Mouse (Mus musculus) ovary, adult 18-20 months (tissue): ENCODE measurements around the gene Twnk.
"Not testable (repeated sequence)": the region's sequence is repeated elsewhere in the genome, so short reads cannot be mapped to it uniquely, and the experiment has no call there.

Experiments
- DNase-seq: peaks from one replicate; pipeline ENCODE4 v3.0.0; 2022; ENCODE audit warnings: low spot score, mixed read lengths

Gene Twnk

DNA sequence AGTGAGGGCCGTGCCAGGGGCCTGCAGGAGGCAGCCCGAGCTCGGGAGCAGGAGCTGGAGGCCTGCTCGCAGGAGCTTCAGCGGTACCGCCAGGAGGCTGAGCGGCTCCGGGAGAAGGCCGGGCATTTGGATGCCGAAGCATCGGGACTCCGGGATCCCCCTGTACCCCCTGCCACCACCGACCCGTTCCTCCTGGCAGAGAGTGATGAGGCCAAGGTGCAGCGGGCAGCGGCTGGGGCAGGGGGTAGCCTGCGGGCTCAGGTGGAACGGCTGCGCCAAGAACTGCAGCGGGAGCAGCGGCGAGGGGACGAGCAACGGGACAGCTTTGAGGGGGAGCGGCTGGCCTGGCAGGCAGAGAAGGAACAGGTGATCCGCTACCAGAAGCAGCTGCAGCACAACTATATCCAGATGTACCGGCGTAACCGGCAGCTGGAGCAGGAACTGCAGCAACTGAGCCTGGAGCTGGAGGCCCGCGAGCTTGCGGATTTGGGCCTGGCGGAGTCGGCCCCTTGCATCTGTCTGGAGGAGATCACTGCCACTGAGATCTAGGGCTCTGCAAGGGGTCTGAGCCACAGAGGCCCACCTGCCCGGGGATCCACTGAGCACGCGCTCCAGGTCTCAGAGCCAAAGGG lies 20.6 kb downstream of the Twnk start:
- no peak for DNase-seq

DNA sequence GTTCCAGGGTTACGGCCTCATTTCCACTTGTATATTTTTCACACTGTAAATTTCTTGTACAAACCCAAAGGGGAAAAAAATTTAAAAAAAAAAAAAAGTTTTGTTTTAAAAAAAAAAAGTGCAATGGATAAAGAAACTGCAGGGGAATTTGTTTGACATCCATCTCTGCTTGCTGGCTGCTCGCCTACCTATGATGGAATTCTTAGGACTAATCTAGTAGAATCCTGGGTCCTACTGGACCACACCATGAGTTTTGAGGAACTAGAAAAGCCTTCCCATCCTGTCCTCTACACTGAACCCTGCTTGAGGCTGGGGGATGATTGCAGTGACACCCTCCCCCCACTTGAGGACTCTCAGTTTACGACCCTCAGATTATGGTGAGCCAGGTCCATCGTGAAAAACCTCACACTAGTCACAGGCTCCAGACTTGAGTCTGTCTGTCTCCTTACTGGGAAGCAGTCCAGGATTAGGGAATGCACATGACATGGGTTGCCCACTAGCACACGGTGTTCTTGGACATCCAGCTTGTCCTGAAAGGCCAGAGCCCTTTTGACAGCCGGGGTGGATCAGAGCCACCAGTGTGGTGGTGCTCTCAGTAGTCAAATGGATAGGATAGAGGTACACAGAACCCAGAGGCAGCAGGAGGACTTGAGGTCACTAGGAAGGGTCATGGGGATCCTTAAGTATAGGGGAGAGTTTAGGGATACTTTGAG lies 21.7 kb downstream of the Twnk start:
- DNase-seq = no peak

DNA sequence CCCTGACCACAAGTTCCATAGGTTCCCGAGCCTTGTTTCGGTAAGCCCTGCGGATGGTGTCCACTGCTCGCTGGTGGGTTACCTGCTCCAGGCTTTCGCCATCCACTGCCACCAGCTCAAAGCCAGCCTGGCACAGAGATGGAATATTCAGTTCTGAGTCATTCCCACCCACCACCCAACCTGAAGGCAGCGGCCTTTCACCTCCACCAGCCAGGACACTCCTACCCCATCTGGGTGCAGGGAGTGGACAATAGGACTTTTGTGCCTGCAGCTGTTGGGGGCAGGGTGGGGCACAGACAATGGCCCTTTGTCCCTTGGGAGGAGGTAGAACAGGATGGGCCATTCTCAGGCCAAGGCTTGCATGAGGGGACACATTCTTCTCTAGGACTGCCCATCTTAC lies 22.4 kb downstream of the Twnk start:
- DNase-seq = no peak

DNA sequence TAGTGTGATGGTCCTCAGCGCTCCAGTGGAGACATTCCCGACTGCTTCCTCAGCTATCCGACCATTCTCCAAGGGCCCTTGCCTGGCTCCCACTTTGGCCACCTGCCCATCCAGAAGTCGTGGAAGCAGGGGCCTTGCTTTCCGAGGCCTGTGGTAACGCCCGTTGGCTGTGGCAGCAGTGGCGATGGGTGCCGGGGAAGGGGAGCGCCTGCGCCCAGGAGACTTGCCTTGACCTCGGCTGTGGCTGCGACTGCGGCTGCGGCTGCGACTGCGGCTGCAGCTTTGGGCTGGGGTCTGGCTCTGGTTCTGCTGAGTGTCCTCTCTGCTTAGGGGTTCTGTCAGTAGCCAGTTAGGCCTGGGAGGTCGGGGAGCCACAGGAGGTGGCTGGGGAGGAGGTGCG lies 23.3 kb downstream of the Twnk start:
- no peak for DNase-seq

DNA sequence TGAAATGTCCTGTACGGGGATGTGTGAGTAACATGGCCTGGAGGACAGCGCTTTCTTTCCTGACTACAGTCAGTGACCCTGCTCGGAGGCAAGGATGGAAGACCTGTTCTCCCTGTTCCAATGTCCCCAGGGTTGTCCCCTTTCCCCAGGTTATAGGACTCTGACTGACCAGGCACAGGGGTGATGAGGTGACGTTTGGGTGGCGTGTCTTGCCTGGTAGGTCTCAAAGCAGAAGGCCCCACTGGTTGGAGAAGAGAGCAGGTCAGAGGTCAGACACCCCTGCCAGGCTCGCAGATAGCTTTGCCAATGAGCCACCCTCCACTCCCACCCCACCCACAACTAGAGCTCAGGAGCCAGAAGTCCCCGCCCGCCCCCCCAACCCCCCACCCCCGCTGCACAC lies 24.1 kb downstream of the Twnk start:
- DNase-seq = no peak

DNA sequence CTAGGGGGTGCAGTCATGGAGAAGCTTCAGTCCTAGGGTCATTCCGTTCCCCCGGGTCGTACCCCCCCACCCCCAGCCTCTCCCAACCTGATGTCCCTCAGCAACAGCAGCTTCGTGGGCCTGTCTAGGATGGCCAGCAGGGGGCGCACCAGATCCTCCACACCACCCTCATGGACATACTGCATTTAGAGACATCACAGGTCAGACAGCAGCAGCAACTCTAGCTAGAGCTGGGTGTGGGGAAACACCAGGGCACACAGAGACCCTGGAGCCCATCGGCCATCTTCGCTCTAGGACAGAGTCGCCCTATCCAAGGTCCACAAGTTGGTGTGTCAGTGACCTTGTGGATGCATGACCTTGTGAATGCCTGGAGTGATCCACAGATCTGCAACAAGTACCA lies 24.6 kb downstream of the Twnk start:
- DNase-seq = no peak

DNA sequence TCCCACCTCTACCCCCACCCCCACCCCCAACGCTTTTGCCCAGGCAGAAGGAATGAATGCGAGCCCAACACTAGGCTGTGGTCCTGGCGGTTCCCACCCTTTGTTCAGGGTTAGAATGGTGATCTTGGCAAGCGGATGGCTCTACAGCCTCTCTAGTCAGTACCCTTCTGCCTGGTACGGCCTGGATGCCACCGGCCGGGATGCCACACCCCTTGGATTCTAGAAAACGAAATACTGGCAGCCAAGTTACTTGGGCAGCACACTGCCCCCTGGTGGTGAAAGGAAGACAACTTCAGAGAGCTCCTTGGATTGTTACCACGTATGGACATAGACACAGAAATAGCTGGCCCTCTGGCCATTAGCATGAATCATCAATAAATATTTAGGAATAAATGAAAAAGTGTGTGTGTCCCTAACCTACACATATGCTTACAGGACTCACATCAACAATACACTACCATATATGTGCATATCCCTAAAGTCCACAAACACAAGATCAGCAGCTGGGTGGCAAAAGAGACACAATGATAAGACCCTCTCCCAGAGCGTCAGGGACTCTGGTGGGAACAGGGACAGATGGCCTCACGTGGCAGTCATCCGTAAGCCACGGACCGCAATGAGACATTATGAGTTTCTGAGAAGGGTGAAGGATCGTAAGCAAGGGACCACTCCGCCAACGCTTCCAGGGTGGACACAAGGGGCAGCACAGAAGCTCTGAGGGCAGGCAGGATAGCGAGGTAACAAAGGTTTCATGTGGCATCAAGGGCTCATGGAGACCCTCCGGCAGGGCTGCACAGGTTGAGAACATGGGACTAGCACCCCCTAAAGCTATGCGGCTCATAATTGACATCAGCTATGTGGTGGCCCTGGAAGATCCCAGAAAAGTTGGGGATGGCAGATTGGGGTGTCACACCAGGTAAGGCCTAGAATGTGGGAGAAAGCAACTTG lies 25.6 kb downstream of the Twnk start:
- DNase-seq = peak; percentile 70

DNA sequence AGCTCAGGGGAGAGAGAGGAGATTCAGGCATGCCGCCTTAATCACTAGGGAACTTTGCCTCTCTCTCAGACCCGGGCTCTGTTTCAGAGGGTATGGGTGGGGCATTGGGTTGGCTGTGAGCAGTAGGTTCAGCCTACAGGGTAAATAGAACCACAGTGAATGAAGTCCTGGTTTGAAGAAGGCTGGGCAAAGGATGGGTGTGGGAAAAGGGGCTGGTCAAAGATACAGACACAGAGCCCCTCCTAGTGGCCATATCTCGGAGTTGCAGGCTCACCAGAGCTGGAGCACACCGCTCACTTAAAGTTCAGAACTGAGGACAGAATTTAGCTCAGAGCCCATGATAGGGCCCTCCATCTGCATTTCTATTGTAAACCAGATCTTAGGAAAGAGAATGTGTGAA lies 26.3 kb downstream of the Twnk start:
- DNase-seq = peak; percentile 53

DNA sequence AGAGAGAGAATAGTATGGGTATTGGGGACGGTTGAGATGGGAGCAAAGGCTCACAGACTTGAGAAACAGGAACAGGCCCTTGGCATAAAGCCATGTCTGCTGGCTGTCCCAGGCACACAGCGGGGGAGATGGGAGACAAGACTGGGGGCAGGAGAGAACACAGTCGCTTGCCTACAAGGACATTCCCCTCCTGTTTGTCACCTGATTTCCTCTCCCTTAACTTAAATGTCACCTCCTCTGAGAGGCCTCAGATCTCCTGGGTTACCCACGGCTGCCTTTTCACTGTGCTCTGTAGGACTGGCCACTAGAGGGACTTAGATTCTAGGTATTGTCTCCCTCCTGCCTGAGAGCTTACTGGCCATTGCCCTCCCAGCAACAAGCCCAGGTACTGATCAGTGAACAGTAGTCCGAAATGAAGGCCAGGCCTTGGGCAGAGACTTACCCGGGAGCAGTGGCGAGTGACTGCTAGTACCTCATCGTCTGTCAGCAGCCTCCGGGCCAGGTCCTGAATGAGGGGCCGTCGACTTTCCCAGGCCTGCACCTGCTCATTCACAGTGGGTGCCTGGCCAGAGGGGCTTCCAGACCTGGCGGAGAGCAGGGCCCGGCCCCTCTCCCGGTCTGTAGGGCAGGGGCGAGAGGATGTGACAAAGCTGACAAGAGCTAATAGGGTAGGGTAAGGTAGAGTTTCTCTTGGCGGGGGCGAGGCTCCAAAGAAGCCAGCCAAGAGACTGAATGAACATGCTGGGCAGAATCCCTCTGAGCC lies 27.3 kb downstream of the Twnk start:
- DNase-seq = no peak

DNA sequence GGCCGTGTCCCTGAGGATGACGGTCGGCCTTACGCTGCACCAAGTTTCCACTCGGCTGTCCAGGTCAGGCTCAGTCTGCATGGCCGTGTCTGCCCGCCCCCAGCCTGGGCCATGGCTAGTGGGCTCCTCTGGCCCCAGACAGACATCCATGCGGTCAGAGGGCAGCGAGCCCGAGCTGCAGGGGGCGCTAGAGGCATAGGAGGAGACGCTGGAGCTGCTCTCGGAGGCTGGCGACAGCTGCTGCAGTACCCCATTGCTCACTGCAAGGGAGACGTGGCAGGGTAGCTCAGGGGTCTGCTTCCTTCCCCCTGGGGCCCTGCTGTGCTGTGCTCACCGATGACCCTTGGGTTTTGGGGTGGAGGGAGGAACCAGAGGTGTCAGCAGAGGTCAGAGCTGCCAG lies 31.4 kb downstream of the Twnk start:
- DNase-seq = no peak

DNA sequence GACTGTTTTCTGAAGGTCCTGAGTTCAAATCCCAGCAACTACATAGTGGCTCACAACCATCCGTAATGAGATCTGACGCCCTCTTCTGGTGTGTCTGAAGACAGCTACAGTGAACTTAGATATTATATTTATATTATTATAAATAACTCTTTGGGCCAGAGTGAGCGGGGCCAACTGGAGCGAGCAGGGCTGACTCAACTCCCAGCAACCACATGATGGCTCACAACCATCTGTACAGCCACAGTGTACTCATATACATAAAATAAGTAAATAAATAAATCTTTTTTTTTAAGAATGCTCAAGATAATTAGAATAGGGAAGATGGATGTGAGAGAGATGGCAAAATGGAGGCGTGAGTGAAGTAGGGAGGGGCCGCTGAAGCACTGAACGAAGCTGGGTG lies 32.7 kb downstream of the Twnk start:
- DNase-seq = not testable (repeated sequence)

DNA sequence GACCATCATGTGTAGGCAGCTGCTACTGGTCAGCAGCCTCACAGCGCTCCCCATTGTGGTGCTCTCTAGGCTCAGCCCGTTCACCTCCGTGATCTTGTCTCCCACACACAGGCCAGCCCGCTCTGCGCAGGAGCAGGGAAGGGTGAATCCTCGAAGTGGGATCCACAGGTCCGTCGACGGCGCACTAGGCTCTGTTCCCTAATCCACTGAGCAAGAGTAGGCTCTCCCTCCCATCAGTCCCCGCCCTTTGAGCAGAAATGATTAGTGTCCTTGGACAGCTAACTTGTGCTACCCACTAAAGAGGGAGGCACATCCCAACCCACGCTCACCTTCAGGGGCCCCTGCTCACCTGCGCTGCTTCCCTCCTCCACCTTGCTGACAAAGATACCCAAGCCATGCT lies 34.8 kb downstream of the Twnk start:
- no peak for DNase-seq

DNA sequence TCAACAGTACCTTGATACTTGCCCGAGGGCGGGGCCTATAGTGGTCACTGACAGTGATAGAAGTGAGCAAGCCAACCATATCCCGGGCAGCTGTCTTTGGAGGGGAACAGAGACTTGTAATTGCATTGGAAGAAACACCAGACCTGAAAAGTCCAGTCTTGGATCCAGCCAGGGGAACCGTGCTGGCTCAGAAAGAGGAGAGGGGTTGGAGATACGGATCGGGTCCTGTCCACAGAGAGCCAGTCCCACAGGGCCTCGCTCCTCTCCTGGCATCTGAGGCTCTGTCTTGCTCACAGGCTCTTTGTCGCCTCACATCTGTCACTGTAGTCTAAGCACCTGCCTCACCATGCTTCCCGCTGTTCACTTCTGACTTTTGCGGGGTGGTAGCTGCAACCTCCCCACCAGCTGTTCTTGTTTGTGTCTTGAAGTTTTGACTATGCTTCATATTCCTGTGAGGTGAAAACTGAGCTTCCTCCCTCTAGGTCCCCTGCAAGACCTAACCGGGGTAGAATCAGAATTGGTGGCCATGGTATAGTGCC lies 39.0 kb downstream of the Twnk start:
- no peak for DNase-seq

DNA sequence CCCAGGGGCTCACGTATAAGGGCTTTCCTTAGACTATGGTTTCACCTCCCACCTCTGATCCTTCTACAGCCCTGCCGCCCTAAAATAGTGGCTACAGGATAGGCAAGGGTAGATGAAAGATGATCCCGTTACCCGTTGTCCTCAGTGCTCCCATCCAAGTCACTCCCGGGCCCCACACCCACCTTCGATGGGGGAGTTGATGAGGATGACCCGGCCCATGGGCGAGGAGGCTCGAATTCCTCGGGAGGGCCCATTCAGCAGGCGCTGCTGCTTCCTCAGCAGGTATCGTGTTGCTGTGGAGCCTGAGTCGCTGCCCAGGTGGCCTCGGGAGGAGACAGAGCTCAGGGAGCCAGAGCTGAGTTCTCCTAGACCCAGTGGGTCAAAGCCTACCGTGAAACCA lies 39.8 kb downstream of the Twnk start:
- no peak for DNase-seq

DNA sequence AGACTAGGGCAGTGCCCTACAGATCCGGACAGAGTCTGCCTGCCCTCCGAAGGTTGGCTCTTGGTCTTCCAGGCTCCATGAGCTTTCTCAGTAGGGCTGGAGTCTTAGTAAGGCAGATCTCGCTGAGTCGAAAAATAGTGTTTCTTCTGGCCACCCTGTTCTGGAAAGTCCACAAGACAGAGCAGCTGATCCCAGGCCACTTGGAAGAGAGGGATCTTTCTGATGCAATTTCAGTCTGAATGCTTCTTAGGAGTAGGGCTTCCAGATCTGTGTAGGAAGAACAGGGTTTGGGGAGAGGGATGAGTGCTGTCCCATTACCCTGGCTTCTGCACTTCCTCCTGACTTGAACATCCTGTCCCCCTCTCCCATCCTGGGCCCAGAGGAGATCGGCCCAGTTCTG lies 40.2 kb downstream of the Twnk start, which contains the start of gene Pdzd7:
Pdzd7 (minus strand) TSS at position 67 of the 400 bp plus-strand sequence.
- no peak for DNase-seq

DNA sequence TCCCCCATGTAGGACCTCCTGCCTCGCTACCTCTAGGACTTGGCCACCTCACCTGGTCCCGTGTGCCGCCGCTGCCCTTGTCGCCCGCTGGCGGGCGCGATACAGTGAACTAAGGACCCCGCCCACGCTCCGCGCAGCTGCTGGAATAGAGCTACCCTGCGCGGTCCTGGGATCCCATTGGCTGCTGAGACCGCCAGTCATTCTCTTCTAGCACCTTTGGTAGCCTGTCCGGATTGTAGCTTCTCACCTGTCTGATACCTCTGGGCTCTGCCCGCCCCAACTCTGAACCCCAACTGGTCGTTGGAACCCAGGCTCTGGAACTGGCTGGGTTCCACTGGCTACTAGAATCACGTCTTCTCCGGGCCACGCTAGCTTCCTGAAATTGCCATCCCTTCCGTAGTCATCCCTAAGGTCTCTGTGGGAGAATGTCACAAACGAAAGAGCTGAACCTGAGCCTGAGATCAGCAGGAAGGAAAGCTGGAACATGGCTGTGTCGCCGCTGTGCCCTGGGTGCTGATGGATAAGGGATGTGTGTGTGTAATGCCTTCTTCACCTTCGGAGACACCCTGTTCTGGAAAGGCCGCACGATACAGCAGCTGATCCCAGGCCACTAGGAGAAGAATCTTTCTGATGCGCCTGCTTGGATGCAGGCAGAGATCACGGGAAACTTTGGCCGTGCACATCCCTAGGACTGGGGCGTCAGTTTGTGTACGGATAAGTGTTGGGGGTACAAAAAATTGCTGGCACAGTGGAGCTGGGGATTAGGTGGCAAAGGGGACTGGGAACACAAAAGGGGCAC lies 41.3 kb downstream of the Twnk start:
- DNase-seq = peak; percentile 82

DNA sequence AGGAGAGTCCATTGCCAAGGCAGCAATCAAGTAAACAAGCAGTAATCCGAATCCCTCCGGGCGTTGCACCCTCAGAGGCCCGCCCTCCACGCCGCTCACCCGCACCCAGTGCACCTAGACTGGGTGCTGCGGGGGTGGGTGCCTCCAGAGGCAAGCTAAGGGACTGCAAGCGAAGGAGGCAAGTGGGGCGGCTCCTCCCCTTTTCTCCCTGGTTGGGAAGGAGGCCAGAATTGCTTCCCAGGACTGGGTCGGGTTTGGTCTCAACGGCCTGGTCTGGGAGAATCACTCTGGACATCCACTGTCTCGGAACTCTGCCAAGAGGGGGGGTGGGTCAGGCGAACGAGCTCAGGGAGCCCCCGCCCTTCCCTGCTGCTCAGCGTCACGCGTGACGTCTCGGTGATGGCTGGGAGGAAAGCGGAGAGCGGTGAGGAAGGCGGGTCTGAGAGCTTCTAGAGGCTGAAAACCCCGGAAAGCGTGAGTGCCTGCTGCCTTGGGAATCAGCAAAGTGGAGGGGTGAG lies 42.0 kb downstream of the Twnk start, which contains the start of gene Sfxn3:
Sfxn3 (plus strand) TSS at position 87 of the 518 bp plus-strand sequence.
- DNase-seq = peak; percentile 90

DNA sequence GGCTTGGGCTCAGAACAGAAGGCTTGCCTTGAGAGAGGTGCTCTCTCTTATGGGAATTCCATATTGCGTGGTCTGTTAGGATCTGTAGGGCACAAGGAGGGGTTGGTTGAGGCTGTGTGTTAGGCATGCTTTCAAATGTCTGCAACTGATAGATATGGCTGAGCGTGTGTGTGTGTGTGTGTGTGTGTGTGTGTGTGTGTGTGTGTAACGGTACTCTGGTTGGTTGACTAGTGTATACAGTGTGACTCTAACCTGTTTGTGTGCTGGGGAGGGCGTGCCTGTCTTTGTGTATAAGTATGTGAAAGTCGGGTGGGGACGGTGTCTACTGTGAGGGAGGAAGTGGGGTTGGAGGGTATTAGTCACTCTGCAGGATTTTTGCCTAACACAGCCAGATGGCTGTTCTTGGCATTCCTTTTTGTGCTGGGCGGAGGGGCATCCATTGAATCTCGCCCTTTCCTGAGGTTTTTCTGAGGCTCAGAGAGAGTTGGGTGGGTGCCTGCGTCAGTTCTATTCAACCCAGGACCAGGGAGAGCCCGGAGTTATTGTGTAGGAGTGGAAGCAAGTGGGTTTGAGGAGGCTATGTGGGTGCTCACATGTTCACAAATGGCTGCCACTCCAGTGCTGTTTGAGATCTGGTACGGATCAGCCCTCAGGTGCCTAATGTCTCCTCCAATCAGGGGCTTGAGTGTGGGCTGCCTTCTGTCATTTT lies 42.6 kb downstream of the Twnk start:
- DNase-seq = no peak

DNA sequence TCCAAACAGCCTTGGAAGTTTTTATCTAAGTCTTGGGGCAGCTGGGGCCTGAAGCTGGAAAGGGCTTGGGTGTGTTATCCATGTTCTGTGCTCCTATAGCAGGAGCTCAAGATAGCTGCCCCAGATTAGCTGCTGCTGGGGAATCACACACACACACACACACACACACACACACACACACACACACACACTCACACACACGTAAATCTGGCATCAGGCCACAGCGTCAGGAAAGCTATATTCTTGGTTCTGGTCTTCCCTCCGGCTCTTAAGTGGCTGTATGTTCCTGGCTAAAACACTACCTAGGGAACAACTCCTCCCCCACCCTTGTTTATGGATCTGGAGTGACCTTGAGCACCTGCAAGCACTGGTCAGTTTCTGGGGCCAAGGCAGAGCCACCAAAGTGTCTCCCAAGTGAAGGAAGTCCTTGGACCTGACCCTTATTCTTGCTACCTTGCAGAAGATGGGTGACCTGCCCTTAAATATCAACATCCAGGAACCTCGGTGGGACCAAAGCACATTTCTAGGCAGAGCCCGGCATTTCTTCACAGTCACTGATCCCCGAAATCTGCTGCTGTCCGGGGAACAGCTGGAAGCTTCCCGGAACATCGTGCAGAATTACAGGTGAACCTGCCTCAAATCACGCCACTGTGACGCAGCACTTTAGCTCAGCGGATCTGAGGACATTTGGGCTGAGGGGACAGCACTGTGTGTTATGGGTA lies 43.3 kb downstream of the Twnk start:
- no peak for DNase-seq
